Mouse (Mus musculus) duodenum, adult 2 months (tissue): ENCODE measurements around the gene Cyp2j13. TPM values are rescaled to one million over a fixed set of nuclear protein-coding genes. Genes with fewer than 3 reads are reported as not detected.

Source experiments
- polyA plus RNA-seq: library from polyadenylated mRNA; depleted of rRNA; stranded (reverse); fragments of >200 nt; gene quantifications from 2 replicates; pipeline ENCODE4 v1.2.3, GENCODE M21; 2012; ENCODE audit warnings: low replicate concordance; rRNA removed

Cyp2j13 gene
- polyA plus RNA-seq: not detected in 2 replicates

DNA sequence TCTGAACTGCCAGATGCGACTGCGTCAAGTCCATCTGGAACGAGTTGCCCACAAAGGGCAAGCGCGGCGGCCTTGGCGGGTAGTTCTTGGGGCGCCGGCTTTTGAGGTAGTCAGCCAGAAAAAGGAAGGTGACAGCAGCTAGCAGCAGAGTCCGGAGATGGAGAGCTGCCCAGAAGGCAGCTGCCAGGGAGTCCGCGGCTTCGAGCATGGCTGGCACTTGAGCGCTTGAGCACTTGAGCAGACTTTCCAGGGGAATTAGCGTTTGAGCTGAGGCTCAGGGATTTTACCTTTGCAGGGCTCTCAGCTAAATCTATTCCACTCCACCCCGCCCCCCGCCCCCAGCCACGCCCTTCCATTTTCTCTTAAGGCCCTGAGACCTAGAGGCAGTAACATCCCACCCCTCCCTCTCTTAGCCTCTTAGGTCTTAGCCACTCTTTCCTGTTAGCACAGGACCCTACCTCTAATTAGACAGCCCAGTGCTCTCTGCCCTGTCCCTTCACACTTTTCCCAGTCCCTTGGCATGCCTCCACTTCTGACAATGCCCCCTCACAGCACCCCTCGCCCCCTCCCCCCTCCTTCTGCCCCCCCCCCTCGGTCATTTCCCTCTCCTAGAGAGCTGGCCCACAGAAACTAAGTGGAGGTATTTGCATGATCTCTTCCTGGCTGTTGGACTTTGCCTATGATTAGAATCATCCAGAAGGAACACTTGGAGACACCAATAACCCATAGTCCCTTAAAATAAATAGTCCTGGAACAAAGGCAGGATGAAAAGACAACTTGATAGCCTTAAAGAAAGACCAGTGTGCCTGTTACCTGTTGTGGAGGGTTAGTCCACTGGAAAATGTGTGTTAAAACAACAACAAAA, at the start of gene Cyp2j13:
TSS of gene Cyp2j13 (minus strand) at position 286 of the 865 bp plus-strand sequence.

Other genes starting within 250 kb of the Cyp2j13 start
- gene Hook1, start 110.3 kb downstream of the Cyp2j13 start, polyA plus RNA-seq: 7.5 and 8.1 TPM in 2 replicates
- gene Cyp2j12, start 63.6 kb upstream of the Cyp2j13 start, polyA plus RNA-seq: not detected in 2 replicates
- gene Cyp2j7, start 159.1 kb upstream of the Cyp2j13 start, polyA plus RNA-seq: not detected in 2 replicates